14 mouse cellular contexts compared by ENCODE assay signal in the genomic region with DNA sequence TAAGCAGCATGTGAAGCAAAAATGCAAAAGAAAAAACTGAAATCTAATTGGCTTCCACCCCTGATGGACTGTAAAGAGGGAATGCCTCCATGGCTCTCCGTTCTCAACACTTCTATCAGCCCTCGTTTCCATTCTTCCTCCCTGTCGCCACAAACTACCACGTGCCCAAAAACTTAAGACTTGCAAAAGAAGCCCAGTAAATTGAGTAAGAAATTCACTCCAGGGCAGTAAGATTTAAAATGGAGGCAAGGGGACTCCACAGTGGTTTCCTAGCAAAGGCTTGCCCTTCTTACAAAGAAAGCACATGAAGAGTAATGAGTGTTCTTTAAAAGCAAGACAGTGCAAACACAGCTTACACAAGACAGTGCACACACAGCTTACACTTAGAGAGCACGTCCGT.
"Had no signal": no experiment of that assay in that cellular context is flagged by ENCODE, and none has a peak within 500 bp of the region (broad histone marks: within the 10 kb centered on the region; RNA-seq: fewer than 3 reads in every experiment).

No protein-coding gene starts in this region.

- H3K36me3 ChIP-seq: liver, embryonic 15.5 days; lung, embryonic 15.5 days; midbrain, embryonic 13.5 days; midbrain, embryonic 15.5 days; neural tube, embryonic 12.5 days; stomach, embryonic 15.5 days had no signal

- H3K4me1 ChIP-seq: lung, embryonic 15.5 days; midbrain, embryonic 13.5 days; midbrain, embryonic 15.5 days; neural tube, embryonic 12.5 days; stomach, embryonic 15.5 days had no signal

- H3K4me2 ChIP-seq: liver, embryonic 15.5 days; lung, embryonic 15.5 days; midbrain, embryonic 11.5 days; midbrain, embryonic 13.5 days; midbrain, embryonic 15.5 days; neural tube, embryonic 12.5 days; stomach, embryonic 15.5 days had no signal

- H3K9me3 ChIP-seq: liver, embryonic 15.5 days; lung, embryonic 15.5 days; midbrain, embryonic 13.5 days; midbrain, embryonic 15.5 days; neural tube, embryonic 12.5 days; stomach, embryonic 15.5 days had no signal

- ATAC-seq: liver, postnatal 0 days; midbrain, embryonic 13.5 days; midbrain, embryonic 15.5 days had no signal

- H3K27ac ChIP-seq: liver, embryonic 15.5 days; lung, embryonic 15.5 days; midbrain, embryonic 13.5 days; midbrain, embryonic 15.5 days; neural tube, embryonic 12.5 days; stomach, embryonic 15.5 days; stomach, postnatal 0 days had no signal

- H3K4me3 ChIP-seq: liver, embryonic 15.5 days; lung, embryonic 15.5 days; midbrain, embryonic 13.5 days; midbrain, embryonic 15.5 days; neural tube, embryonic 12.5 days; stomach, embryonic 15.5 days had no signal

- H3K27me3 ChIP-seq: liver, embryonic 15.5 days; lung, embryonic 15.5 days; midbrain, embryonic 13.5 days; midbrain, embryonic 15.5 days; neural tube, embryonic 12.5 days; stomach, embryonic 15.5 days had no signal

- DNase-seq: liver, postnatal 0 days; lung, adult 2 months; lung, postnatal 10 days; lung, postnatal 4 days; right cerebral cortex, postnatal 14 days; thymus, adult 2 months had no signal

- H3K9ac ChIP-seq: liver, embryonic 15.5 days; liver, postnatal 0 days; lung, embryonic 15.5 days; midbrain, embryonic 13.5 days; midbrain, embryonic 15.5 days; neural tube, embryonic 12.5 days; stomach, embryonic 15.5 days had no signal
